Mouse (Mus musculus) lung, postnatal 0 days (tissue): ENCODE data around the gene Olfr223. TPM values are rescaled to one million over a fixed set of nuclear protein-coding genes. Genes with fewer than 3 reads are reported as not detected.
"Not testable (repeated sequence)": the region's sequence is repeated elsewhere in the genome, so short reads cannot be mapped to it uniquely, and the experiment has no call there.

Source experiments
- ATAC-seq: fragments of 200-750 bp; cut with Nextera tagmentation; 2 replicates; pipeline ENCODE4 v1.8.0; 2017; ENCODE audit warnings: moderate library complexity
- DNase-seq: peaks from one replicate; pipeline ENCODE4 v3.0.0-alpha.2; 2016; ENCODE audit warnings: low spot score
- H3K27ac ChIP-seq: fragments of 300-500 bp; sonication (generic); 2 replicates; pipeline ENCODE4 v1.5.1; 2014; ENCODE audit warnings: antibody characterized with exemption, mild to moderate bottlenecking, low read length, mixed read lengths
- H3K27me3 ChIP-seq: fragments of 300-500 bp; sonication (generic); replicated peaks from 2 replicates; pipeline ENCODE4 v1.6.1; 2014; ENCODE audit warnings: low read length, mixed read lengths; ENCODE audit not compliant: insufficient read depth
- H3K36me3 ChIP-seq: fragments of 300-500 bp; sonication (generic); 2 replicates; pipeline ENCODE4 v1.6.1; 2014; ENCODE audit warnings: low read length, mixed read lengths; ENCODE audit not compliant: insufficient read depth
- H3K4me1 ChIP-seq: fragments of 300-500 bp; sonication (generic); 2 replicates; pipeline ENCODE4 v1.6.1; 2014; ENCODE audit warnings: antibody characterized with exemption, low read depth, low read length, mixed read lengths; ENCODE audit not compliant: insufficient read depth
- H3K4me2 ChIP-seq: fragments of 300-500 bp; sonication (generic); replicated peaks from 2 replicates; pipeline ENCODE4 v1.6.1; 2014; ENCODE audit warnings: low read depth, mild to moderate bottlenecking, low read length, moderate library complexity, mixed read lengths
- H3K4me3 ChIP-seq: fragments of 300-500 bp; sonication (generic); 2 replicates; pipeline ENCODE4 v1.5.1; 2014; ENCODE audit warnings: low read depth, low read length
- H3K9ac ChIP-seq: fragments of 300-500 bp; sonication (generic); replicated peaks from 2 replicates; pipeline ENCODE4 v1.6.1; 2014; ENCODE audit warnings: low read depth, mild to moderate bottlenecking
- H3K9me3 ChIP-seq: fragments of 300-500 bp; sonication (generic); 2 replicates; pipeline ENCODE4 v1.6.1; 2016; ENCODE audit warnings: low read length, mixed read lengths
- CTCF ChIP-seq: IDR thresholded peaks from 2 replicates; pipeline ENCODE4 v1.5.1; 2016; ENCODE audit warnings: antibody characterized with exemption, mild to moderate bottlenecking
- EP300 ChIP-seq: IDR thresholded peaks from 2 replicates; pipeline ENCODE4 v1.6.1; 2016; ENCODE audit warnings: antibody characterized with exemption, mild to moderate bottlenecking, control low read depth
- WGBS: fragments of 180-500 bp; shearing (Covaris S2); extraction: QIAGEN DNeasy Blood & Tissue Kit; methylation state at CpG from one replicate; pipeline ENCODE4 v1.1.7; 2014; 5-methylcytosine and 5-hydroxymethylcytosine counted together
- polyA plus RNA-seq: library from polyadenylated mRNA; unstranded; fragments of >200 nt; fragmentation: Nextera tagmentation; extraction: Ambion mirVana; gene quantifications from 2 replicates; pipeline ENCODE4 v1.2.1, GENCODE M21; 2015

The Olfr223 gene
- polyA plus RNA-seq, 1 experiment from 2014 or later = not detected

DNA sequence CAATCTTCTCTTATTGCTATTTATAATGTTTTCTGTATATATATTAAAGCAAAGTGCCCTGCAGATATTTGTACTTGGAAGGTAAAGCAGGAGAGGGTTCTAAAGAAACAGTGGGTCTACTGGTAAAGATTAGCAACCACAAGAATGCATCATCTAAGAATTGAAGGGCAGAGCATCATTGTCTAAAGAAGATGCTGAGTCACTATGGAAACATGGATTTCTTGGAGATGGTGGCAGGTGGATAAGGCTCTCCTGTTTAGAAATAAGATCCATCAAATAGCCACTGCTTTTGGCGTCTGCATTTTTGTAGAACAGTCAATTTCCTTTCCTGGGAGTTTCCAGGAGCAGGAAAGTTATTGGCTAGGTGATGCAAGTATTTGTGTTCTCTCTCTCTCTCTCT is 9.2 kb upstream of the Olfr223 start:
- Histone ChIP-seq H3K27ac (no peak overlapping the region), H3K9ac (no peak overlapping the region), H3K27me3 (no peaks in the 10 kb centered on the region), H3K36me3 (no peaks in the 10 kb centered on the region), H3K4me1 (no peaks in the 10 kb centered on the region), H3K4me2 (no peak overlapping the region), H3K9me3 (no peaks in the 10 kb centered on the region), H3K4me3 (no peak overlapping the region)
- TF ChIP-seq EP300 (no peak), CTCF (no peak)
- WGBS = 33% methylated on average over 1 of the region's 1 CpGs
- no peak for DNase-seq
- no peak for ATAC-seq

DNA sequence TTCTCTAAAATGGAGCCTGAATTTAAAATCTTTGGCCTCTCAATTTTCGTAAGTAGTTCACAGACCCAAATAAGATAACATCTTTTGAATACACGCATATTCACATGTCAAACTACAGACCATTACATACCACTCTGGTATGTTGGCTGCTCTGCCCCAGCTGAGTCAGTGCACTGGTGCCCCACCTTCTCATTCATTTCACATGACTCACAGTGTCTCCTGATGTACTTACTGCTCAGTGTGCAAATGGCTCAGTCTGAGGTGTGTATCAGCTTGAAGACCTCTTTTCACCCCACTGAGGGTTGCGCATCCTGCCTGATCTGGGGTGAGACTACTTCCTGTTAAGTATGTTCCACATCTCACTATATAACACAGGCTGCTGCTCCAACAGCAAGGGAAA is 7.8 kb upstream of the Olfr223 start:
- WGBS = 70% methylated on average over 3 of the region's 3 CpGs

DNA sequence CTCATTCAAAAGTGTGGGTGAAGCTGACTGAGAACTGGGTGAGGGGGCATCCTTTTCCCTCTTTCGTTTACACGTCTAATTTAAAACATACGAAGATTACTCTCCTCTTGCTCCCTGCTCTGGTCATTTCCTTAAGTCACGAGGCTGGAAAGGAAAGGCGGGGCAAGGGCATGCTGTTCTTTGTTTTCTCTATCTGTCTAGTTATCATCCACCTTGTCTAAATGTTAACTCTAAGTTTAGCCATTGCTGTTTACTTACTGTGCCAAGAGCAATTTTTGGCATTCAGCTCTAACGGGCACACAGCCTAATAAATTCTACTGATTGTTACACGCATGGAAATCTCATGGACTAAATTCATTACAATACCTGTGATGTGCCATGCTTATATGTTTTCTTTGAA is 6.1 kb upstream of the Olfr223 start:
- ATAC-seq (no peak), DNase-seq (no peak)
- H3K9me3 ChIP-seq = no peaks in the 10 kb centered on the region
- no peaks in the 10 kb centered on the region for H3K4me1 ChIP-seq
- H3K36me3 ChIP-seq = no peaks in the 10 kb centered on the region
- no peak overlapping the region for H3K9ac ChIP-seq
- no peak overlapping the region for H3K4me3 ChIP-seq
- no peak overlapping the region for H3K27ac ChIP-seq
- no peaks in the 10 kb centered on the region for H3K27me3 ChIP-seq
- 45% methylated on average over 7 of the region's 7 CpGs for WGBS
- no peak overlapping the region for H3K4me2 ChIP-seq
- TF ChIP-seq EP300 = no peak
- no peak for TF ChIP-seq CTCF

More for the DNA sequence above, 7.8 kb upstream of the Olfr223 start:
- ATAC-seq (peak; percentile 55; the same call in 1 of the 2 replicates), DNase-seq (peak; percentile 44)
- no peak overlapping the region for H3K9ac ChIP-seq
- H3K4me2 ChIP-seq = no peak overlapping the region
- TF ChIP-seq CTCF = no peak
- peak; percentile 47; the same call in 1 of the 2 replicates for TF ChIP-seq EP300
- H3K4me3 ChIP-seq = no peak overlapping the region
- H3K4me1 ChIP-seq = no peaks in the 10 kb centered on the region
- no peak overlapping the region for H3K27ac ChIP-seq
- H3K9me3 ChIP-seq = no peaks in the 10 kb centered on the region
- no peaks in the 10 kb centered on the region for H3K36me3 ChIP-seq
- no peaks in the 10 kb centered on the region for H3K27me3 ChIP-seq

DNA sequence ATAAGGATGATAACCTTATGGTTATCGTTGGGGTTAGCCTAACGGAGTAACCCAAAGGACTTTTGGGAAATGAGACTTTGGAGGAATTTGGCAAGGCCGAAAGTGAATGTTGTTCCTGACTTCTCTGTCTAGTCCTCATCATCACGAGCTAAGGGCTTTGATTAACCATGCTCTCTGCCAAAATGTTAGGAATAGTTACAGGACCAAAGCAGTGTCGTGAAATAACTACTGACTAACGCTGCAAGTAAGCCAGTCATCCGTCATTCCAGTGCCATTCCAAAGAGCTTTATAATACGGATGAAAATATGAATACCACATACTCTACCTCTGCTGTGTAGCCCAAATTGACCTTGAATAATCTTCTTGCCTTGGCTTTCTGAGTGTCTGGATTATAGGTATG is 3.9 kb upstream of the Olfr223 start:
- Histone ChIP-seq H3K36me3 (no peaks in the 10 kb centered on the region), H3K27me3 (no peaks in the 10 kb centered on the region), H3K4me1 (no peaks in the 10 kb centered on the region), H3K4me2 (no peak overlapping the region), H3K4me3 (no peak overlapping the region), H3K9ac (no peak overlapping the region), H3K27ac (no peak overlapping the region), H3K9me3 (no peaks in the 10 kb centered on the region)
- ATAC-seq (no peak), DNase-seq (no peak)
- no peak for TF ChIP-seq CTCF
- 78% methylated on average over 8 of the region's 8 CpGs for WGBS

DNA sequence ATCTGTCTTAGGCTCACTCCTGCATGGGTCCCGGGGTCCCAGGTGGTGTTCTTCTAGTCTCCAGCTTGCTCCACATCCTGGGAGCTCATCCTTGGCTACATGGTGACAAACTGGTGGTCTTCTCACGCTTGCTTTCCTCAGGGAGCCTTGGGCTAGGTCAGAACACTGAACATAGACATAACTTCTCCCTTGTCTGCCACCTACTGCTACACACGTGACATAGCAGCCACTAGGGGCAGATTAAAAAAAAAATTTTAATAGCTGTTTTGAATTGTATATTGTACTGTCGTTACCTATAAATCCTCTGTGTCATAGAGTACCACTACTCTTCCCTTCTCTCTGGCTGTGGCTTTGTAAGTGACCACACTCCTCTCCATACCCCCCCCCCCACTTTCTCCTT is 3.0 kb upstream of the Olfr223 start:
- H3K27ac ChIP-seq = no peak overlapping the region
- DNase-seq (peak; percentile 37), ATAC-seq (no peak)
- H3K9me3 ChIP-seq = no peaks in the 10 kb centered on the region
- no peak for TF ChIP-seq EP300
- TF ChIP-seq CTCF = peak; percentile 57
- H3K4me2 ChIP-seq = no peak overlapping the region
- no peaks in the 10 kb centered on the region for H3K36me3 ChIP-seq
- no peak overlapping the region for H3K4me3 ChIP-seq
- H3K27me3 ChIP-seq = no peaks in the 10 kb centered on the region
- no peaks in the 10 kb centered on the region for H3K4me1 ChIP-seq
- 36% methylated on average over 4 of the region's 4 CpGs for WGBS
- no peak overlapping the region for H3K9ac ChIP-seq

DNA sequence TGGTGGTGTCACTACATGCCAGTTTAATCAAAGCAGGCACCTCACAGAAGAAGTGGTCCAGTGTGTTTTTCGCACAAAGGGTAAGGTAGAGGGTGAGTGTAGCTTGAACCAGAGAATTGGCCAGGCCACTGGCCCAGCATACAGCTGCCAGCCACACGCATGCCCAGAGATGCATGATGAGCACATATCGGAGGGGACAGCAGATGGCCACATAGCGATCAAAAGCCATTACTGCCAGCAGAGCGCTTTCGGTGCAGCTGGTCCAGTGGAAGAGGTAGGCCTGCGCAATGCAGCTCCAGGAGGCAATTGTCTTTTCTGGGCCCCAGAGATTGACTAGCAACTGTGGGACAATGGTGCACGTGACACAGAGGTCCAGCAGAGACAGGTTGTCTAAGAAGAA is 3.6 kb downstream of the Olfr223 start:
- Histone ChIP-seq H3K4me3 (no peak overlapping the region), H3K27me3 (no peaks in the 10 kb centered on the region), H3K4me1 (no peaks in the 10 kb centered on the region), H3K27ac (no peak overlapping the region), H3K9me3 (no peaks in the 10 kb centered on the region), H3K4me2 (no peak overlapping the region), H3K9ac (no peak overlapping the region), H3K36me3 (no peaks in the 10 kb centered on the region)
- WGBS = 89% methylated on average over 8 of the region's 8 CpGs
- DNase-seq (no peak), ATAC-seq (no peak)
- TF ChIP-seq CTCF = no peak
- no peak for TF ChIP-seq EP300

DNA sequence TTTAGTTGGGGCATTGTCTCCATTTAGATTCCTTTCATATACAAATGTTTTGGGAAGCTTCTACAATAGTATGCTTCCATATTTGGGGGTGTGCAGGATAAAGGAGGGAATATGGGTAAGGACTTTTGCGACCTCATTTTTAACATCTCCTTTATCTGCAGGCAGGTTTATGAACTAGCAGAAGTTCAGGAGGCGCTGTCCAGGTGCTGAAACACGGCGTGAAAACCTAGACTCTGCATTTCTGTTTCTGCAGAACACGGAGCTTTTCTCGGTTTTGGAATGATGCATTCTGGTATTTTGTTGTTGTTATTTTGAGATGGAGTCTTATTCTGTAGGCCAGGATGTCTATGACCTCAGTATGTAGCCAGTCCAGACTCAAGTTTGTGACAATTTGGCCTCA is 8.6 kb downstream of the Olfr223 start:
- 26% methylated on average over 6 of the region's 6 CpGs for WGBS
- no peak for ATAC-seq
- TF ChIP-seq CTCF (no peak), EP300 (no peak)
- Histone ChIP-seq H3K4me2 (no peak overlapping the region), H3K27ac (no peak overlapping the region), H3K9me3 (no peaks in the 10 kb centered on the region), H3K36me3 (no peaks in the 10 kb centered on the region), H3K27me3 (no peaks in the 10 kb centered on the region), H3K4me3 (no peak overlapping the region), H3K9ac (no peak overlapping the region), H3K4me1 (no peaks in the 10 kb centered on the region)
- peak; percentile 30 for DNase-seq

DNA sequence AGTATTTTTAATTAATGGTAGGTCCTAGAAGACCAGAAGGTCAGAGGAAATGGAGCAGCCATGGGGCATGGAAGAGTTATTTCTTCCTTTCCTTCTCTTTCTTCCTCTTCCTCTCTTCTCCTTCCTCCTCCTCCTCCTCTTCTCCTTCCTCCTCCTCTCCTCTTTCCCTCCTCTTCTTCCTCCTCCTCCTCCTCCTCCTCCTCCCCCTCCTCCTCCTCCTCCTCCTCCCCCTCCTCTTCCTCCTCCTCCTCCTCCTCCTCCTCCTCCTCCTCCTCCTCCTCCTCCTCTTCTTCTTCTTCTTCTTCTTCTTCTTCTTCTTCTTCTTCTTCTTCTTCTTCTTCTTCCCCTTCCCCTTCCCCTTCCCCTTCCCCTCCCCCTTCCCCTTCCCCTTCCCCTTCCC is 17.0 kb downstream of the Olfr223 start, which contains the start of gene Olfr222:
Gene Olfr222, minus strand, starts transcription at position 101 of the 400 bp plus-strand sequence.
- H3K27ac ChIP-seq, H3K9me3 ChIP-seq, H3K4me2 ChIP-seq, H3K36me3 ChIP-seq, H3K4me1 ChIP-seq, H3K4me3 ChIP-seq, DNase-seq, ATAC-seq, H3K27me3 ChIP-seq, H3K9ac ChIP-seq: not testable (repeated sequence)
